In genomic region chr19:45737208-45737845, GRCm38 (mm10) we compare ENCODE assay signal across 9 mouse cellular contexts. TPM values are rescaled to one million over a fixed set of nuclear protein-coding genes. Genes with fewer than 3 reads are reported as not detected.
A peak's percentile ranks its signal among the peaks of the same experiment; 100 is the strongest.
DNase-seq lines count a peak whose midpoint lies in the region; ATAC-seq lines count a peak whose summit lies in the region.
"Had no signal": no experiment of that assay in that cellular context is flagged by ENCODE, and none has a peak within 500 bp of the region (broad histone marks: within the 10 kb centered on the region; RNA-seq: fewer than 3 reads in every experiment).

No protein-coding gene starts in this region.

- peaks cover 27% of the 10 kb centered on the region for H3K4me1 ChIP-seq in embryonic facial prominence, embryonic 15.5 days
- H3K4me1 ChIP-seq in limb, embryonic 10.5 days: peaks cover 67% of the 10 kb centered on the region
- peaks cover 26% of the 10 kb centered on the region for H3K4me1 ChIP-seq in neural tube, embryonic 15.5 days

- H3K27me3 ChIP-seq in embryonic facial prominence, embryonic 15.5 days: peaks cover 98% of the 10 kb centered on the region
- peaks cover 100% of the 10 kb centered on the region for H3K27me3 ChIP-seq in limb, embryonic 10.5 days (ENCODE audit: low read depth, poor library complexity, severe bottlenecking)
- peaks cover 97% of the 10 kb centered on the region for H3K27me3 ChIP-seq in neural tube, embryonic 15.5 days (replicated peaks)

- intact Hi-C loops in left cerebral cortex, postnatal 4 days (cut with DNase I): loop anchor here (5.0 kb wide), 1 partner anchor 440 kb away; no protein-coding TSS in a partner anchor

- peak overlapping the region; percentile 29 for H3K4me3 ChIP-seq in embryonic facial prominence, embryonic 15.5 days (replicated peaks)
- peak overlapping the region; percentile 46 for H3K4me3 ChIP-seq in limb, embryonic 10.5 days
- peak overlapping the region; percentile 22 for H3K4me3 ChIP-seq in neural tube, embryonic 15.5 days (replicated peaks)

- H3K9ac ChIP-seq in embryonic facial prominence, embryonic 15.5 days: no peak overlapping the region
- no peak overlapping the region for H3K9ac ChIP-seq in neural tube, embryonic 15.5 days (replicated peaks)

- peak overlapping the region; percentile 59 for H3K4me2 ChIP-seq in embryonic facial prominence, embryonic 15.5 days (replicated peaks)
- H3K4me2 ChIP-seq in neural tube, embryonic 15.5 days: peak overlapping the region; percentile 54

- 8% methylated on average over 23 of the region's 23 CpGs for WGBS in embryonic facial prominence, embryonic 15.5 days
- 13% methylated on average over 23 of the region's 23 CpGs for WGBS in limb, embryonic 10.5 days
- 7% methylated on average over 22 of the region's 23 CpGs for WGBS in neural tube, embryonic 15.5 days

- no peak overlapping the region for H3K27ac ChIP-seq in embryonic facial prominence, embryonic 15.5 days (replicated peaks)
- peak overlapping the region; percentile 59 for H3K27ac ChIP-seq in limb, embryonic 10.5 days
- no peak overlapping the region for H3K27ac ChIP-seq in neural tube, embryonic 15.5 days (replicated peaks)

- no peaks in the 10 kb centered on the region for H3K9me3 ChIP-seq in embryonic facial prominence, embryonic 15.5 days (replicated peaks)
- no peaks in the 10 kb centered on the region for H3K9me3 ChIP-seq in limb, embryonic 10.5 days (replicated peaks)
- H3K9me3 ChIP-seq in neural tube, embryonic 15.5 days (replicated peaks): no peaks in the 10 kb centered on the region

- H3K36me3 ChIP-seq in embryonic facial prominence, embryonic 15.5 days: no peaks in the 10 kb centered on the region
- H3K36me3 ChIP-seq in limb, embryonic 10.5 days: no peaks in the 10 kb centered on the region
- no peaks in the 10 kb centered on the region for H3K36me3 ChIP-seq in neural tube, embryonic 15.5 days

- ATAC-seq in embryonic facial prominence, embryonic 15.5 days (ENCODE audit: insufficient number of reproducible peaks, low FRiP score, low TSS enrichment, low read depth): peak; percentile 32
- ATAC-seq in neural tube, embryonic 15.5 days (ENCODE audit: low FRiP score): no peak

- peak; percentile 78 for DNase-seq in left cerebral cortex, postnatal 4 days
- no peak for DNase-seq in left cerebral cortex, adult 18-20 months (ENCODE audit: low spot score in 2 of 2)
- peak; percentile 67 for DNase-seq in limb, embryonic 10.5 days (ENCODE audit: low spot score)
- DNase-seq in right cerebral cortex, adult 2 months (ENCODE audit: low spot score in 2 of 2): no peak
- DNase-seq in right cerebral cortex, postnatal 25 days: no peak
- DNase-seq in adrenal gland, adult 18-20 months (ENCODE audit: low spot score in 2 of 2): no peak
- DNase-seq: spleen, adult 18-20 months had no signal

RNA-seq across cellular contexts. Expression of gene Fgf8, which starts 5.4 kb away (rescaled TPM):
- total RNA-seq in left cerebral cortex, postnatal 4 days (2021): not detected
- not detected for total RNA-seq in left cerebral cortex, adult 18-20 months (2021)
- polyA plus RNA-seq in embryonic facial prominence, embryonic 15.5 days (2015; fragmentation: Nextera tagmentation; extraction: Ambion mirVana): 0.15 and 0.21 TPM in 2 replicates
- polyA plus RNA-seq in limb, embryonic 10.5 days (2016; fragmentation: Nextera tagmentation; extraction: Ambion mirVana): 78.5 and 105 TPM in 2 replicates
- 0.13 and 0.31 TPM in 2 replicates for polyA plus RNA-seq in neural tube, embryonic 15.5 days (2015; fragmentation: Nextera tagmentation; extraction: Ambion mirVana)
- total RNA-seq in adrenal gland, adult 18-20 months (2021): not detected

RNA-seq across cellular contexts. Expression of gene Npm3, which starts 12.1 kb away (rescaled TPM):
- 10 to 100 TPM; 26.3 to 31.6 TPM for total RNA-seq in left cerebral cortex, postnatal 4 days (2021)
- 1 to 10 TPM; 6.1 to 7.4 TPM for total RNA-seq in left cerebral cortex, adult 18-20 months (2021)
- polyA plus RNA-seq in embryonic facial prominence, embryonic 15.5 days (2015; fragmentation: Nextera tagmentation; extraction: Ambion mirVana): 17.0 and 17.9 TPM in 2 replicates
- 13.3 and 14.9 TPM in 2 replicates for polyA plus RNA-seq in limb, embryonic 10.5 days (2016; fragmentation: Nextera tagmentation; extraction: Ambion mirVana)
- polyA plus RNA-seq in neural tube, embryonic 15.5 days (2015; fragmentation: Nextera tagmentation; extraction: Ambion mirVana): 7.1 and 9.1 TPM in 2 replicates
- 10 to 100 TPM; 28.5 to 30.7 TPM for total RNA-seq in adrenal gland, adult 18-20 months (2021)

RNA-seq across cellular contexts. Expression of gene Mgea5, which starts 46.3 kb away (rescaled TPM):
- 100 to 1,000 TPM; 207 to 210 TPM for total RNA-seq in left cerebral cortex, postnatal 4 days (2021)
- total RNA-seq in left cerebral cortex, adult 18-20 months (2021): 100 to 1,000 TPM; 158 to 165 TPM
- 53.0 and 55.9 TPM in 2 replicates for polyA plus RNA-seq in embryonic facial prominence, embryonic 15.5 days (2015; fragmentation: Nextera tagmentation; extraction: Ambion mirVana)
- 54.2 and 68.9 TPM in 2 replicates for polyA plus RNA-seq in limb, embryonic 10.5 days (2016; fragmentation: Nextera tagmentation; extraction: Ambion mirVana)
- polyA plus RNA-seq in neural tube, embryonic 15.5 days (2015; fragmentation: Nextera tagmentation; extraction: Ambion mirVana): 64.6 and 71.2 TPM in 2 replicates
- 10 to 100 TPM; 75.4 to 86.4 TPM for total RNA-seq in adrenal gland, adult 18-20 months (2021)

Comparison
In these comparisons a context has a peak if more than half of its experiments do, and no peak if none do; other contexts are left out.
1. DNase-seq: peak in left cerebral cortex, postnatal 4 days (single experiment) and limb, embryonic 10.5 days (single experiment); none in left cerebral cortex, adult 18-20 months (0 of 2), right cerebral cortex, adult 2 months (0 of 2), right cerebral cortex, postnatal 25 days (single experiment) and adrenal gland, adult 18-20 months (0 of 2).
2. Peak in every context shown above with its lines, with median percentiles within 50 percentile points of each other: H3K4me3 ChIP-seq.